Mouse (Mus musculus) frontal cortex, postnatal 10 days (tissue): ENCODE data around the gene Cipc.

ENCODE experiments used
- DNase-seq, 2 experiments: peaks; one replicate each; pipeline ENCODE4 v3.0.0; 2022; ENCODE audit warnings: low spot score in 2 of 2, mixed read lengths in 1 of 2

The Cipc gene

DNA sequence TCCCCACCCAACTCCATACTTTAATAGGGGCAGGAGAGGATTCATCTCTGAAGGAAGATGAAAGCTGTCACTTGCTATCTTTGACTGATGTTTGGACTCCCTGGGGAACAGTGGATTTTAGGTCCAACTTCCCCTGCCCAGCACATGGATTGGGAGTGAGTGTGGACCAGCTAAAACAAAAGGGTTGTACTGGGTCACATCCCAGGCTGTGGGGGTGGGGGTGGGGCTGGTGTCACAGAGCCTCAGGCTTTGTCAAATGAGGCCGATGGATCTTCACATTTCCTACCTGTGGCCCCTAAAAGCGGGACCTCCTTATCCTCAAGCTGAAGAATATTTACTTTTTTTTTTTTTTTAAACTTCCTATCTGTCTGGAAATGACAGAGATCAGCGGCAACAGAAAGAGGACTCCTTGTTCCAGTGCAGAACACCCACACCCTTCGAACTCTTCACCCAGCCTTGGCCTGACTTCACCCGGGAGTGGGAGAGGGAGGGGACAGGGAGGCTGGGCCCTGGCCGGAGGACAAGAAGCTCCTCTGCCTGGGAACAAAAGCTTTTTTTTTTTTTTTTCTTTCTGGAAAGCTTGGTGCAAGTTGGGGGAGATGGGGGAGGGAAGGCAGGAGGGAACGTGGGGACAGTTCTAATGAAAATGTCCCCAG is 14.8 kb upstream of the Cipc start:
- no peak for DNase-seq

DNA sequence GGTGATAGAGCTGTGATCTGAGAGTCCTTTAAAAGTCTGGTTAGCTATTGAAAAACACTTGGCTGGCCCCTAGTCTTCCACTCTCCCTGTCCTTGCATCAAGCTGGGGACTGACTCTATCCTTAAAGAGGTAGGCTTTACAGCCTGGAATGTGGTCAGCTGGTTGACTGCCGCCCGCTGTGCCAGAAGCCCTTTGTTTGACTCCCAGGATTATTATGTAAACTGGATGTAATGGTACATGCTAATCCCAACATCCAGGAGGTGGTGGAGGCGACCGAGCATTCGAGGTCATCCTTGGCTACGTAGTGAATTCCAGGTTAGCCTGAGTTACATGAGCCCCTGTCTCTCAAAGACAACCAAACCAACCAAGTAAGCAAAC is 14.3 kb upstream of the Cipc start:
- no peak for DNase-seq

DNA sequence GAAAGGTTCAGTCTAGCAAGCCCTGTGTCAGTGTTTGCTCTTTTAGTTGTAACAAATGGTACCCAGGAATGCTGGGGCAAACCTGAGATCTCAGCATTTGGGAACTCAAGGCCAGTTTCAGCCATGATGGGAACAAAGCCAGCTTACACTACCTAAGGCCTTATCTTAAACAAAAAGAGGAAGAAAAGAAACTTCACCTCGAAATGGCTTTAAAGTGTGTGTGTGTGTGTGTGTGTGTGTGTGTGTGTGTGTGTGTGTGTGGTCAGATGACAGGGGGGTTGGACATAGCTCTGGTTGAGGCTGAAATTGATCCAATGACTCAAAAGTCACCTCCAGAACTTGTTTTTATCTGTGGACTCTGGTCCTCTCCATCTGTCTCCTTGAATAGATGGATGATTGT is 12.1 kb upstream of the Cipc start:
- no peak for DNase-seq

DNA sequence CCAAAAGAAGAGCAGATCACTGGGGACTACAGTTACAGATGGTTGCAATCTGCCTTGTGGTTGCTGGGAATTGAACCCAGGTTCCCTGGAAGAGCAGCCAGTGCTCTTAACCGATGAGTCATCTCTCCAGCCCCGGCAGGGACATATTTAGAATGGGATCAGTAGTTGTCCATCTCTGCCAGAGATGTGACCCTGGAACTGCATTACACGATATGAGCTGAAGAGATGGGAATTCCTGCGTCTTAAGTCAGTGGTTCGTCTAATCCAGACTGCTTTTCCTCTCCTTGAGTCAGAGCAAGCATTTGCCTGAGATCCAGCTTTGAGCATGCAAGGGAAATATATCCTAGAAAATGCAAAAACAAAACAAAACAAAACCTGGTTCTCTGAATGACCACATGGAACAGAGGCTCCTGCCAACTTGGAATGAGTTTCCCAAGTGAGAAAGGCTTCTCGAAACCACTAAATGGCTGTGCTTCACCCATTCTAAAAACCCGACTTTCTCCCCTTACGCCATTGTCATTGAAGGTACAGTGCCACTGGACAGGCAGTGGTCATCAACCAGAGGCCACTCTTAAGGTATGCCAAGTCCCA is 11.1 kb upstream of the Cipc start:
- DNase-seq = no peak

DNA sequence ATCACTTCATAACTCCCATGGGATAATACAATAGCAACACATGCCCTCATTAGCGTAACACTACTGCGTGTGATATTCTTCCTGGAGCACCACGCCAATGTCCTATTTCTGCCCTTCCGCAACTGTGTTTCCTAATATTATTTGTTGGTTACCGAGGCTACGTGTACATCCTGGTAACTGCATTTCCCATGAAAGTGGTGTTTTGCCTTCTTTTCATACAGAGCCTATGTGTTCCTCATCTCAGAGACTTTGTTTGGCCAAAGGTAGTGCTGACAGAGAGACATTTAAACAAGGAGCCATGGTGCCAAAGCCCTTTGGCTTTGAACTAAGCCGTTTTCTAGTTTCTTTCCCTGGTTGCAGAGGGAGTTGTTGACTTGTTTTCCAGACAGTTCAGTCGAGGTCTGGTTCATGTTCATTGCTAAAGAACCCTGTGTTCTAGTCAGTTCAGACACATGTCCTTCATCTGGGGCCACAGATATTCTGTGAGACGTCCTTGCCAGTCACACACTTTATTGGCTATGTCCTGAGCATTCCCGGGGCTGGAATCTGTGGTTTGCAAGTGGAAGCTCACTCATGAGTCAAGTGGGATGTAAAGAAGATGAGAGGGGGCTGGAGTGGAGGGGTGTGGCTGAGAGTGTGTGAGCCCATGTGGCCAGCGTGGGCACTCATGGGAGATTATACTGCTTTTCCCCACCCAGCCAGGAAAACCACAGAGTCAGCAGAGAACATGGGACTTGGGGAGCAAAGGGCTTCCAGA is 10.1 kb upstream of the Cipc start:
- no peak for DNase-seq

DNA sequence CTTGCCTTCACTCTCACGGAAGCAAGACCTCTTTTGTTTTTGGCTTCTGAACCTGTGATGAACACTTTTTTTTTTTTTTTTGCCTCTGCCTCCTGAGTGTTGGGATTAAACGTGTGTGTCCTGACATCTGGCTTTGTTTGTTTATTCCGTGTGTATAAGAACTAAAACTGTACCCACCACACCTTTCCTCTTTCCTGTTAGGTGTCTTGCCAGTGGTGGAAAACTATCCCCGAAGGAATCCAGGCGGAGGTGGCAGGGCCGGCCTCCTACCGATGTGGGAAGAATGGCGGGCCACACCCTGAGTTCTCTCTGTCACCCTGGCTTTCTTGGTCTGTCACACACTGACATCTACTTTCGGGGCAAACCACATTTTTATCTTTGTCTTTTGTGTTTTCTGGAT is 8.3 kb upstream of the Cipc start:
- DNase-seq = no peak

DNA sequence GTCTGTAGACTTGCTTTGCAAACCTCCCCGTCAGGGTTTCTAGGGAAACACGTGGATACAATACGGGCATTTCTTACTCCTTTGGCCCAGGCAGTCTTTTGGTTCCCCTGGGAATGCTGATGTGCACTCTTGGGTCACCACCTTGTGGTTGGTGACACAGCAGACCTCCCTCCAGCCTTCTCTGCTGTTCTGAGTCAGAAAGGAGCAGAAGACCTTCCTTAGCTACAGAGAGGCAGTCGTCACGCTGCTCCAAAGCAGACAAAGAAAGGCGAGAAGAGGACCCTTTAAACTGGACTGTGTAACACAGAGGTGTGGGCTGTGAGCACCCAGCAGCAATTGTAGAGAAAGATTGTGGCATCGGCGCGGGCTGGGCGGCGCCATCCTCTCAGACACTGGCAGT is 5.7 kb upstream of the Cipc start:
- no peak for DNase-seq

DNA sequence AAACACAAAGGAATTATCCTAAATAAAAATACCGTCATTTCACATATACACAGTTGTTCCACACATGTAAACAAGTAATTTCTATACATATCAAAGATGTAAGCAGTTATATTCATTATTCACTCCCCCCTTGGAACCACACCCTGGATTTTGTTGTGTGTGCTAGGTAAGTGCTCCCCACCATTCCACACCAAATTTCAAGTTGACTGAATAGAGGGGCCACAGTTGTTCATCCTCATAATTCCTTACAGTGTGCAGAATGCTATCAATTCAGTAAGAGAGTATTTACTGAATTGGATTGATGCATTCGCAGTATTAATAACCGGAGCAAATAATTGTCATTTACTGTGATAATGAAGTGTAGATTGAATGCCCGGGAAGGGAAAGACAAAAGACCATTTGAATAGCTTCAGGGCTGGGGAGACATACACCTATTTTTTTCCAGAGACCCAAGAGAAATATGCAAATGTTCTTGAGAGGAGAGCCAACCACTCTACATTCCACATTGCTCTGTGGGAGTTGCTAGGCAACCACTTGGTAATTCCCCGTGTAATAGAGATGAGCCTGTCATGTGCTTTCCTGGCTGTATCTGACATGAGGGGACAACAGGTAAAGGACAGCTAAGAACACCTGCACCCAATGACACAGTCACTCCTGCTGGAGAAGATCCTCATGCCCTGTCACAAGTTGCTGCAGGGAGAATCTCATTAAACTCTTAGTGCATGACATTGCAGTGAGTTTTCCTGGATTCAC is 4.9 kb upstream of the Cipc start:
- no peak for DNase-seq

DNA sequence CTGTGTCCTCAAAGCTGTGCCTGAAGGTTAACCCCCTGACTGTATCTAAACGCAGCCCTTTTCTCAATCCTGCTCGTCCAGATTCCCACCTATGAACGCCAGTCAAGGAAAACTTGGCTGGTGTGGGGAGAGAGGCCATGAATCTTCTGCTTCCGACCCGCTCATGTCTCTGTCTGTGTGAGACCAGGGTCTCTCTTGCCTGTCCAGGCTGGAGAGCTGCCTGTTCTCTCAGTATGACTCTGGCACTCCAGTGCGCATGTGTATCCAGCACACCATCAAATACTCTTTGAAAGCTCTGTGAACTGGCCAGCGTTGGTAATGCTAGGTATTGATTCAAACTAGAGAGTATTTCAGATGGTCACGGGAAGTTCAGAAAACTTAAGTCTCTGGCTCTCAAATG is 3.4 kb upstream of the Cipc start:
- DNase-seq = no peak

DNA sequence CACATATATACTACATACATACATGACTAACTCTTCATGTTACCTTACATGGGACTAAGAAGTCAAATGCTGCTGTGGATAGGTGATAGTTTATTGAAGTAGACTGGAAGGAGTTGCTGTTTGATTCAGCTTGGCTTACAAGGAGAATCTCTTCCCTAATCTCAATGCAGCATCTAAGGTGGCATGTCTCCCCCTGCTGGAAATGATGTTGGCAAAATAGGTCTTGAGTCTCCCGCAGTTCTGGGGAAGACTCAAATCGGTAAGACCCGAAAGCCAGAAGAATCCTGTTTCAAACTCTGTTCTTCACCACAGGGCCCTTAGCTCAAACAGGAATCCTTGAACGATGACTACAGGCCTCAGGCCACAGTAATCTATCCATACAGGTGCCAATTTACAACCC is 1.7 kb upstream of the Cipc start:
- DNase-seq = peak in 1 of 2 experiments; percentile 76

DNA sequence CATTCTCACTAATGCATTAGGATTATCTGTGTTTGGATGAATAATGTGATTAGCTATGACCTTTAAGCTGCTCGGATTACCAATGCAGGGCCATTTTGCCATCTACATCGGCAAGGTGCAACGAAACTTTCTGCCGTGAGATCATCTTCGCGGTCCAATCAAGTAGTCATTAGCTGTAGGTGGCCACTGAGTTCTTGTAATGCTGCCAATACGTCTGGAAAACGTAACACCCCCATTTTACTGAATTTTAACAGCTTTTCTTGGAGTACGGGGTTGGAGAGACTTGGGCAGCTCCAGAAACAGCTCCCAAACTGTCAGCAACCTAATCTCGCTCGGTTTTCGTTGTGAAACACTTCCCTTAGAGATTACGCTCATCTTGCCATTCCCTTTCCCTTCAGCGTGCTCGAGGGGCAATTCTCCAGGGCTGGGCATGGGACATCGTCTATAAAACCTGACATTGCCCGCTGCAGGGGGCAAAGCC is 502 bp upstream of the Cipc start:
- no peak for DNase-seq

DNA sequence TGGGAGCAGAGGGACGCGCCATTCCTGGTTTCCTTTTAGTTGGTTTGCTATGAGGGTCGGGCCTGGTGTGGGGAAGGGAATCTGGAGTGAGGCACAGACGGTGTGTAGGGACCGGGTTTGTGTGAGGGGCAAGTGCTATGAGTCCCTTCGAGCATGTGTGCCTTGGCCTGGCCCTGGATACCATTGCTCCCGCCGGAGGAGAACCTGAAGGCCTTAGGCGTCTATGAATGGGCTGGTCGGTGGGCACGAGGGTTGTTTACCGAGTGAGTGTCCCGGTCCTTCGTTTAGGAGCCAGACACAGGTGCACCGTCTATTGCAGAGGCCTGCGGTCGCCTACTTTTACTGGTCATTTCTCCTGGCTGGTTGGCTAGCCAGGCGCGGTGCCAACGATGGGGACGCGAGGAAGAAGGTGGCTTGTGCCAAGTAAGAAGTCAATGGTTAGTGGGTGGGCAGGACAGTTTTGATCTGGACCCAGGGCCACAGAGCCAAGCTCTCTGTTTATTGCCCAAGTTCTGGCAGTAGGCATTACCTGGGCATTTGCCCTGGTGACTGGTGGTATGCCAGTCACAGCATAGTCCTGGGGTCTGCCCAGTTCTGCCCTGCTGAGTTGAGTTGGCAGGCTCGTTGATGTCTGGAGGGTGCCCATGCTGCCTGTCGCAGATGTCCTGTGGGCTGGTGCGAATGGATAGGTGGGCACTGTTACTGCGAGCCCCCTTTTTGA is 998 bp downstream of the Cipc start:
- DNase-seq = peak; percentile 63 to 64

DNA sequence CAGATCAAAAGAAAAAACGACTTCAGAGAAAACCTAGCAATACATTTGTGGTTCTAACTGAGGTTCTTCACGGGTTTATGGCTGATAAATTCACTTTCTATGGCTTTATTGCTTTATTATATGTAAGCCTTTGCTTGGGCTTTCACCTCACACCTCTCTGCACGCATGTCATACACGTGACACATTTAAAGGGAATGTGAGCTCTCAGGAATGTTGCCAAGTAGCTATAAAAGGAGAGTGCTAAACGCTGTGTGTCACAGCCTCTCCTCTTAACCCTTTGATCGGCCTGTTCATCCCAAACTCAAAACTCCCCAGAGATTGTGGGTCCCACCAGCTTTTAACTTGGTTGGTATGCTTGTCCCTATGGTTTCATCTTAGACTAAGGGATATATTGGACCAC is 1.8 kb downstream of the Cipc start:
- no peak for DNase-seq

DNA sequence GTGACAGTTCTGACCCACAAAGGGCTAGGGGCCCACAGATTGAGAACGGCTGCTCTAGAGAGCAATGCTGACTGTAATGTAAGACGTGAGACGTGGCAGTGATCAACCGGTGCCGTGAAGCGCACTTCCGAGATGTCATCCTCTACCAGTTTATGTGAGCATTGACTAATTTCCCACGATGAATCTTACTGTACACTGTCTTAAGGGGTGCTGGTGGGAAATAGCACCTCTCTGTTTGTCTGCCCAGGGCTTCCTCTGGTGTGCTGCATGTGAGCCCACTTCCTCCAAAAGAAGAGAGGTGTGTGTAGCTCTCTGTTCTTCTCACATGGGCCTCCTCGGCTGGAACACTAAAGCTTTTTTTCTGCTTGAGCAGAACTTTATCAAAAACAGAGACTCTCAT is 2.7 kb downstream of the Cipc start:
- no peak for DNase-seq

DNA sequence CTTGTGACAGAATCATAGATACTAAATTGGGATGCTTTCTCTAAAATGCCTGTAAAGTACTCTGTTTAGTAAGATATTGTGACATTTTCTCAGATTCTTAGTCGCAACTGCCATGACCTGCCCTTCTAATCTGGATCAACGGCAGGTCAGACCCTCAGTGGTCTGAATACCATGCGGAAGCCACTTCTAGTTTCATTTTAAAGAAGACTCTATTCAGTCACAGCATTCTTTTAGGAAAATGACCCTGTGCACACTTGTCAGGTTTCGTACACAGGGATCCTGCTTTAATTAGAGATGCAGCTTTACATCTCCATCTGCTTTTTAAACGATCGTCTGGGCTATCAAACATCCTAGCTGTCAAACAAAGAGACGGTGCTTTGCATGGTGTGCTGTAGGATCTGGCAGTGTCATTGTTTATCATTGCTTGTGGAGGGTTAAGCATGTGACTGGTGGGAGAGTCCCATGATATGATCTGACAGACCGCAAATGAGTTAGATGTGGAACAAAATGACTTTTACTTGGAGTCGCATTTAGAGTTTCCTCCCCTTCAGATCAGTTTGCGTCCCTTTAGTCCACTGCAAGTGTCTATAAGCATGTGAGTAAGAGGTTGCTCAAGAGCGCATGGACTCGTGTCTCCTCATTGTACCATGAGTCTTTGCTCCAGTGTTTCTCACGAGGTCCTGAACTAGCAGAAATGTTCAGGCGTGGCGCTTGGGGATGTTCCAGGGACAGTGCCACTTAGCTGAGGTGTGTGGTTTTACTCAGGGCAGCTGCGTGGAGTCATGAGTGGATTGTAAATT is 3.5 kb downstream of the Cipc start:
- no peak for DNase-seq

DNA sequence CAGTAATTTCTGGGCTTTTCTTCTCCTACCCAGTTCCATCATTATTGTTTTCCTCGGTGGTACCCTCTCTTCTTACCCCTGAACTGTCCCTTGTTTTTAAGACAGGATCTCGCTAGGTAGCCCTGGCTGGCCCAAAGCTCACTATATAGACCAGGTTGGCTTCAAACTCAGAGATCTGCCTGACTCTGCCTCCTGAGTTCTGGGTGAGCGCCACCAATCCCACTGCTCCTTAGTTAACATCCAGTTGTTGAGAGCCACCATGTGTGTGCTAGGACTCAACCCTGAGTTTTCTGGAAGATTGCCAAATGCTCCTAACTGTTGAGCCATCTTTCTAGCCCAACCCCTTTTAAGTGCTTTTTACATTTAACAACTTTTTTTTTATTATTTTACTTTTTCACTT is 4.1 kb downstream of the Cipc start:
- DNase-seq = no peak

DNA sequence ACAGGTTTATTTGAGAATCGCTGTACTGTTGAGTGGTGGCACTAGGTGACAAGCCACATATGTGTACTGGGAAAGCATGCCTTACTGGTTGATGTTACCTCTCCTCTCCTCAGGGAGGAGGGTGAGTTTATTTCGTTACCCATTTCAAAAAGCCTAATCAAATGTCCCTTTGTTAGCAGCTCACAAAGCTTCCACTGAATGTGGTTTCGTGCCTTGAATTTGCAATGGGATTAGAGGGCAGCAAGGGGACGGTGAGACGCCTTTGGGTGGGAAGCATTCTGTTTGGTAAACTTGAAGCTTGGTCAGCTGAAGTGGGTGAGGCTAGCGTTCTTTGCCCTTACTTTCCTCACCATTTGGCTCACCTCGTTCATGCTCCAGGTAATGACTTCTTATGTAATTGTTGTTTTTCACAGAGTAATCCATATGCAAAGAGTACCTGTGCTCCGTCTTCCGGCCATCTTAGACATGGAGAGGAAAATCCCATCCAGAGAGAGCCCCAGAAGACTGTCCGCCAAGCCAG is 5.5 kb downstream of the Cipc start:
- DNase-seq = no peak

DNA sequence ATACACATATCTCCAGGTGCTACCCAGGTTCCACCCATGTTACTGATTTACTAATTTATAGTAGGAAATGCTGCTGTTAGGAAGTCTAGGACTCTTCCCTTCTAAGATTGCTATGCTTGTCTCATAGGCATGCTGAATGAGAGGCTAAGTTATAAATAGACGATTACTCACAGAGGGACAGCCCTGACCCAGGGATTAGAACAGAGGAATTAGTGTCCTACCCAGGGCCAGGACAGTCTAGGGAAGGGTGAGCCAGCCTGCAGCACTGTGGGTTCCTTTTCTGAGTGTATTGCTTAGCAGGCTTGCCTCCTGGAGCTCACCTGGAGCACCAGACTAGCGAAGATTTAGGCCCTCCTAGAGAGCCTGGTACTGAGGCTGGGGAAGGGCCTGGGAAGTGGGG is 9.1 kb downstream of the Cipc start:
- no peak for DNase-seq

DNA sequence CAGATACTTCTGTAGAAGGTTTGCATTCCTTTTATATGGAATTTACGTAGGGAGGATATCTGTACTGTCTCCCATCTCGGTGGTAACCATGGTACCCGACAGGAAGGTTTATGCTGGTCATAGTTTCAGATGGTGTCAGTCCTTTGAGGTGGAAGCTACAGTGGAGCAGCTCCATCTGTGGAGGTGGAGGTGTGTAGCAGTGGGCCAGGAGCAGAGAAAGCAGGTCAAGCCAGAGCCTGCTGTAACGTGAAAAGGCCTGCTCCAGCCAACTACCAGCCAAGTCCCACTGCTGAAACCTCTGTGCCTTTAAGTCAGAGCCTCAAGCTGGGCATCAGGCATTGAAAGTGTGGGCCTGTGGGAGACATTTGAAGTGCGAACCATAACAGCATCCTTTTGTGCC is 11.7 kb downstream of the Cipc start:
- DNase-seq = no peak

DNA sequence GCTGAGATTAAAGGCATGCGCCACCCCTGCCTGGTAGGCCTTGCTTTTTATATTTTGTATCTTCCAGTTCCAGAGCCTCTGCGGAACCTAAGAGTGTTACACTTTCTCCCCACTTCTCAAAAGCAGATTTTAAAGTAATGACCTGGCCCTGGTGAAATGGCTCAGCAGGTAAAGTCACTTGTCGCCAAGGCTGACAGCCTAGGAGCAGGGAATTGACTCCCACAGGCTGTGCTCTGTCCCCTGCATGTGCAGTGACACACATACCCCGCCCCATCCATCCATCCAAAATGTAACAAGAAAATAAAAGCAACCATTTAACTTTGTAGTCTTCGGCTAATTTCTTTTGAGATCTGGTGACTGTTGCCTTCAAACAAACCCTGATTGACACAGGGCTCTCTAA is 12.8 kb downstream of the Cipc start:
- no peak for DNase-seq

DNA sequence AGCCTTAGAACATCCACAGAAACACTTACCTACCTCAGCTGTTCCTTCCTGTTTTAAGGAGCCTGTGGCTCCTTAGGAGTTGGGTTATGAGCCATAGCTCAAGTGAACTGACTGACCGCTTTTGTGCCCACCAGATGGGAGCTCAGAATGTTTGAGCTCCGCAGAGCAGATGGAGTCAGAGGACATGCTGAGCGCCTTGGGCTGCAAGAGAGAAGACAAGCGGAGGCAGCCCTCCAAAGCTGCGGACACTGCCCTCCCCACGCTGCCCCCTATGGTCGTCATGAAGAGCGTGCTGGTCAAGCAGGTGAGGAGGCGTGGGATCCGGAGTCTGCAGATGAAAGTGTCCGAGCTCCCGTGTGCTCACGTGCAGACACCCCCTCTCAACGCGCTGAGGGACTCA is 13.3 kb downstream of the Cipc start:
- DNase-seq = no peak
